Mouse (Mus musculus) embryonic facial prominence, embryonic 12.5 days (tissue): ENCODE data around the gene Ifna6. TPM values are rescaled to one million over a fixed set of nuclear protein-coding genes. Genes with fewer than 3 reads are reported as not detected.
"Not testable (repeated sequence)": the region's sequence is repeated elsewhere in the genome, so short reads cannot be mapped to it uniquely, and the experiment has no call there.

Experiments used
- ATAC-seq: fragments of 200-750 bp; cut with Nextera tagmentation; 2 replicates; pipeline ENCODE4 v1.8.0; 2017; ENCODE audit not compliant: insufficient number of reproducible peaks, insufficient read depth, low FRiP score, low TSS enrichment
- H3K27ac ChIP-seq: fragments of 300-500 bp; sonication (generic); 2 replicates; pipeline ENCODE4 v1.5.1; 2016; ENCODE audit warnings: mild to moderate bottlenecking
- H3K27me3 ChIP-seq: fragments of 300-500 bp; sonication (generic); 2 replicates; pipeline ENCODE4 v1.6.1; 2016; ENCODE audit warnings: mild to moderate bottlenecking, moderate library complexity
- H3K36me3 ChIP-seq: fragments of 300-500 bp; sonication (generic); 2 replicates; pipeline ENCODE4 v1.6.1; 2016; ENCODE audit warnings: mild to moderate bottlenecking
- H3K4me1 ChIP-seq: fragments of 300-500 bp; sonication (generic); 2 replicates; pipeline ENCODE4 v1.6.1; 2016
- H3K4me2 ChIP-seq: fragments of 300-500 bp; sonication (generic); replicated peaks from 2 replicates; pipeline ENCODE4 v1.6.1; 2016; ENCODE audit warnings: mild to moderate bottlenecking, moderate library complexity
- H3K4me3 ChIP-seq: fragments of 300-500 bp; sonication (generic); 2 replicates; pipeline ENCODE4 v1.5.1; 2016; ENCODE audit warnings: mild to moderate bottlenecking
- H3K9ac ChIP-seq: fragments of 300-500 bp; sonication (generic); 2 replicates; pipeline ENCODE4 v1.6.1; 2016; ENCODE audit warnings: mild to moderate bottlenecking, moderate library complexity
- H3K9me3 ChIP-seq: fragments of 300-500 bp; sonication (generic); 2 replicates; pipeline ENCODE4 v1.6.1; 2016; ENCODE audit warnings: mild to moderate bottlenecking, moderate library complexity
- WGBS: fragments of 180-500 bp; shearing (Covaris S2); methylation state at CpG from one replicate; pipeline ENCODE4 v1.1.7; 2016; 5-methylcytosine and 5-hydroxymethylcytosine counted together
- polyA plus RNA-seq: library from polyadenylated mRNA; unstranded; fragments of >200 nt; fragmentation: Nextera tagmentation; extraction: Ambion mirVana; gene quantifications from 2 replicates; pipeline ENCODE4 v1.2.1, GENCODE M21; 2016

The Ifna6 gene
- polyA plus RNA-seq, 1 experiment from 2014 or later, result not detected

- H3K9me3 ChIP-seq, H3K27me3 ChIP-seq, H3K4me1 ChIP-seq, ATAC-seq, H3K9ac ChIP-seq, H3K27ac ChIP-seq, H3K36me3 ChIP-seq: not testable (repeated sequence)
- Histone ChIP-seq H3K4me2 (peak within 1 kb of the TSS; percentile 32; the same call in 1 of the 2 replicates), H3K4me3 (0 out of 2 replicates have a peak within 1 kb of the TSS, but pooled peaks have one; percentile 22)
- no CpG with 5 or more reads among the region's 8 CpGs for WGBS
Measured at GRCm38 (mm10) chr4:88805231-88805630, 22.0 kb upstream of the Ifna6 start, which contains the start of gene Gm13288. Gm13288 (plus strand) TSS chr4:88805531.

DNA sequence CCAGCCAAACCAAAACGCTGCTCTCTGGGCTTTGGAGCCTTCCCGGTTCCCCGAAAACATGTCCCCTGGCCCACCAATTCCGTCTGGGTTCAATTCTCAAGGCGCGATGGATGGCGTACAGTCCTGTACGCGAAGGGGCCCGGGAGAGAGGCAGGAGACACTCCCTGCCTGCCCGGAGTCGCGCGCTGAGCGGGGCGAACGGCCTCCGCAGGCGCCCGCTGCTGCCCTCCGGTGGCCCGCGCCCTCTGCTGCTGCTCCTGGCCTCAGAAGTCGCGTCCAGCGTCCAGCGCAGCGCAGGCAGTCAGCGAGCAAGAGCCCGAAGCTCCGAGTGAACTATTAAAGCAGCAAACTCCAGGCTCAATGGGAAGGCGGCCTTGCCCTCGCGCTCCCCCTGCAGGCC, 21.5 kb upstream of the Ifna6 start:
- H3K4me3 ChIP-seq, result 0 out of 2 replicates have a peak overlapping the region, but pooled peaks have one; percentile 22
- 0% methylated on average over 14 of the region's 34 CpGs for WGBS
- peak overlapping the region; percentile 32; the same call in 1 of the 2 replicates for H3K4me2 ChIP-seq
- not testable (repeated sequence) for H3K36me3 ChIP-seq, ATAC-seq, H3K4me1 ChIP-seq, H3K9ac ChIP-seq, H3K9me3 ChIP-seq, H3K27ac ChIP-seq, H3K27me3 ChIP-seq

GRCm38 (mm10) chr4:88815928-88816327, 11.3 kb upstream of the Ifna6 start, which contains the start of gene Ifna7:
Ifna7 (plus strand) TSS chr4:88816228.
- Histone ChIP-seq H3K4me2 (no peak within 1 kb of the TSS), H3K4me1 (no peaks in the 10 kb centered on the region), H3K27ac (no peak within 1 kb of the TSS), H3K4me3 (no peak within 1 kb of the TSS), H3K9me3 (no peaks in the 10 kb centered on the region), H3K36me3 (no peaks in the 10 kb centered on the region), H3K27me3 (no peaks in the 10 kb centered on the region), H3K9ac (no peak within 1 kb of the TSS)
- ATAC-seq, result no peak
- 61% methylated on average over 3 of the region's 3 CpGs for WGBS

DNA sequence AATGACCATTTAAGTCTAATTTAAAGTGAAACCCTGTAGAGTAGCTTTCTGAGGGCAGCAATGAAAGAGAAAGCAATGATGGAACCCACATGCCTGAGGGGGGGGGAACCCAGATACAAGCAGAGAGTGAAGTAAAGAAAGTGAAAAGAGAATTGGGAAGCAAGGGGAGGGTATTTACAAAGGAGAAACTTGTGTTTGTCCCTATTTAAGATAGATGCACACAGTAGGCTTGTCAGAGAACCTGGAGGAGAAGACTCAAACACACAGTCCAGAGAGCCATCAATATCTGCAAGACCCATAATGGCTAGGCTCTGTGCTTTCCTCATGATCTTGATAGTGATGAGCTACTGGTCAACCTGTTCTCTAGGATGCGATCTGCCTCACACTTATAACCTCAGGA, 7.6 kb upstream of the Ifna6 start, which contains the start of gene Ifna11:
Ifna11 (plus strand) TSS at position 301 of the 400 bp plus-strand sequence.
- H3K36me3 ChIP-seq, result no peaks in the 10 kb centered on the region

GRCm38 (mm10) chr4:88822995-88823394, 4.2 kb upstream of the Ifna6 start:
- Histone ChIP-seq H3K4me2 (no peak overlapping the region), H3K9ac (no peak overlapping the region), H3K27ac (no peak overlapping the region), H3K36me3 (no peaks in the 10 kb centered on the region), H3K9me3 (no peaks in the 10 kb centered on the region), H3K27me3 (no peaks in the 10 kb centered on the region), H3K4me3 (no peak overlapping the region), H3K4me1 (no peaks in the 10 kb centered on the region)
- WGBS, result 26% methylated on average over 4 of the region's 4 CpGs
- ATAC-seq, result no peak

More for the DNA sequence above, 7.6 kb upstream of the Ifna6 start, which contains the start of gene Ifna11:
- WGBS, result 96% methylated on average over 1 of the region's 1 CpGs
- ATAC-seq, result no peak
- no peak within 1 kb of the TSS for H3K4me3 ChIP-seq
- no peaks in the 10 kb centered on the region for H3K27me3 ChIP-seq
- no peak within 1 kb of the TSS for H3K4me2 ChIP-seq
- no peaks in the 10 kb centered on the region for H3K4me1 ChIP-seq
- H3K9ac ChIP-seq, result no peak within 1 kb of the TSS
- H3K9me3 ChIP-seq, result no peaks in the 10 kb centered on the region
- H3K27ac ChIP-seq, result no peak within 1 kb of the TSS

GRCm38 (mm10) chr4:88830523-88830922, 3.3 kb downstream of the Ifna6 start:
- Histone ChIP-seq H3K27me3 (no peaks in the 10 kb centered on the region), H3K4me3 (no peak overlapping the region), H3K4me1 (no peaks in the 10 kb centered on the region), H3K4me2 (no peak overlapping the region), H3K9me3 (no peaks in the 10 kb centered on the region), H3K36me3 (no peaks in the 10 kb centered on the region), H3K27ac (no peak overlapping the region), H3K9ac (no peak overlapping the region)
- no peak for ATAC-seq
- WGBS, result 35% methylated on average over 4 of the region's 4 CpGs

DNA sequence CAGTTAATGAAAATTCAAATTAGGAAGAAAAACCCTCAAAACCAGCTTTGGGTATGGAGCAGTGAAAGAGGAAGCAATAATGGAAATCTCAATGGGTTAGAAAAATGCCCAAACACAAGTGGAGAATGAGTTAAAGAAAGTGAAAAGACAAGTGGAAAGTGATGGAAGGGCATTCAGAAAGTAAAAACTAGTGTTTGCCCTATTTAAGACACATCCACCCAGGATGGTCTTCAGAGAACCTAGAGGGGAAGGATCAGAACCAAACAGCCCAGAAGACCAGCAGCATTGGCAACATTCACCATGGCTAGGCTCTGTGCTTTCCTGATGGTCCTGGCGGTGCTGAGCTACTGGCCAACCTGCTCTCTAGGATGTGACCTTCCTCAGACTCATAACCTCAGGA, 8.0 kb downstream of the Ifna6 start, which contains the start of gene Ifna5:
Ifna5 (plus strand) TSS at position 301 of the 400 bp plus-strand sequence.
- not testable (repeated sequence) for H3K4me3 ChIP-seq, H3K9me3 ChIP-seq, H3K36me3 ChIP-seq, ATAC-seq, H3K27me3 ChIP-seq, H3K27ac ChIP-seq, H3K4me2 ChIP-seq, H3K9ac ChIP-seq, H3K4me1 ChIP-seq
- WGBS, result 78% methylated on average over 1 of the region's 1 CpGs

DNA sequence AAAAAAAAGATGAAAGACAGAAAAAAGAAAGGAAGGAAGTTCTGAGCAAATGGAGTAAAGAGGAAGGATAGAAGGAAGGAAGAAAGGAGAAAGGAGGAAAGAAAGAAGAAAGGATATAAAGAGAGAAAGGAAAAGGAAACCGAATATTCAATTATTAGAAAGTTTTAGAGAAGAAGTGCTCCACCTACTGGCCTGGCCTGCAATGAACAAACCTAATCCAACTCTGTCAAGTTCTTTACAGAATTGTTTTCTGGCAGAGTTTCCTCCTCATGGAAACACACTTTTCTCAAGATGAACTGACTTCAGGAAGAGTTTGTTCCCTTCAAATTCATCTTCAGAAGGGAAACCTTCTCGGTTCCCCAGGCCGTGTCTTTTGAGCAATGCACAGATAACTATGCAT, 11.6 kb downstream of the Ifna6 start:
- WGBS, result 43% methylated on average over 3 of the region's 3 CpGs
- no peak for ATAC-seq
- H3K4me1 ChIP-seq, result no peaks in the 10 kb centered on the region
- no peak overlapping the region for H3K4me2 ChIP-seq
- H3K27me3 ChIP-seq, result no peaks in the 10 kb centered on the region
- no peaks in the 10 kb centered on the region for H3K9me3 ChIP-seq
- no peak overlapping the region for H3K27ac ChIP-seq
- no peaks in the 10 kb centered on the region for H3K36me3 ChIP-seq
- H3K4me3 ChIP-seq, result no peak overlapping the region
- H3K9ac ChIP-seq, result no peak overlapping the region

DNA sequence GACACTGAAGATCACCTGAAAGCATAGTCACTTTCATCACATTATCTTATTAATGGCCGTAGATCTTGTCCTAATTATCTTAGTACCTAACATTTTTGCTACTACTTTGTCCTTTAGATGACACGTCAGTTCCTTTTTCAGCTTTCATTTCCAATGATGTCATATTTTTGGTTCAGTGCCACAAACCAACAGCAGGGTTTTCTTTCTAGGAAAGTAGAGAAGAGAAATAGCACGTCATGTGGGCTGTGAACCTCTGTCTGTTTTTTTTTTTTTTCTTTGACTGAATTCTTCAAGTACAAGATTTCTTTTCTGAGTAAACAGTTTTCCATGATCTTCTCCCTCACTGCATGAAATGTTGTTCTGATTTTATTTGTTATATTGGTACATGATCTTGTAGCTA, 12.8 kb downstream of the Ifna6 start:
- 75% methylated on average over 3 of the region's 3 CpGs for WGBS
- no peaks in the 10 kb centered on the region for H3K4me1 ChIP-seq
- H3K9ac ChIP-seq, result no peak overlapping the region
- H3K36me3 ChIP-seq, result no peaks in the 10 kb centered on the region
- H3K9me3 ChIP-seq, result no peaks in the 10 kb centered on the region
- no peaks in the 10 kb centered on the region for H3K27me3 ChIP-seq
- no peak overlapping the region for H3K4me2 ChIP-seq
- ATAC-seq, result no peak
- H3K27ac ChIP-seq, result no peak overlapping the region
- no peak overlapping the region for H3K4me3 ChIP-seq

DNA sequence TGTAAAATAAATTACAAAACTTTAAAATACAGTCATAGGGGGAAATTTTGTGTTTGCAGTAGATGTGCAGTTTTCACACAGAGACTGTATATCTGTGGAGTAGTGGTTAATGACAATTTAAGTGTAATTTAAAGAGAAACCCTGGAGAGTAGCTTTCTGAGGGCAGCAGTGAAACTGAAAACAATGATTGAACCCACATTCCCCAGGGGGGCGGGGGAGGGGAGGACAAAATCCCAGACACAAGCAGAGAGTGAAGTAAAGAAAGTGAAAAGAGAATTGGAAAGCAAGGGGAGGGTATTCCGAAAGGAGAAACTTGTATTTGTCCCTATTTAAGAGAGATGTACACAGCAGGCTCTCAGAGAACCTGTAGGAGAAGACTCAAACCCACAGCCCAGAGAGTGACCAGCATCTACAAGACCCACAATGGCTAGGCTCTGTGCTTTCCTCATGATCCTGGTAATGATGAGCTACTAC, 14.3 kb downstream of the Ifna6 start, which contains the start of gene Ifna4:
Ifna4 (plus strand) TSS at position 424 of the 474 bp plus-strand sequence.
- Histone ChIP-seq H3K27ac (no peak within 1 kb of the TSS), H3K9ac (no peak within 1 kb of the TSS), H3K36me3 (no peaks in the 10 kb centered on the region), H3K4me2 (no peak within 1 kb of the TSS), H3K4me3 (no peak within 1 kb of the TSS), H3K9me3 (no peaks in the 10 kb centered on the region), H3K27me3 (no peaks in the 10 kb centered on the region), H3K4me1 (no peaks in the 10 kb centered on the region)
- 43% methylated on average over 2 of the region's 2 CpGs for WGBS
- no peak for ATAC-seq

DNA sequence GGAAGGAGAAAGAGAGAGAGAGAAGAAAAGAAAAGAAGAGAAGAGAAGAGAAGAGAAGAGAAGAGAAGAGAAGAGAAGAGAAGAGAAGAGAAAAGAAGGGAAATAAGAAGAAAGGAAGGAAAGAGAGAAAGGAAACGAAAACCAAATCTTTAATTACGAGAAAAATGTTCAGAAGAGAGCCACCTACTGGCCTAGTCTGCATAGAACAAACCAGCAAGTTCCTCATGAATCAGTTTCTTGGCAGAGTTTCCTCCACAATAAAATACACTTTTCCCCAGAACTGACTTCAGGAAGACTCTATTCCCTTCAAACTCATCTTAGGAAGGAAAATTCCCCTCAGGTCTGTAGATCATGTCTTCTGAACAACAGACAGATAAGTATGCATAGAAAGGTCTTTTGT, 18.1 kb downstream of the Ifna6 start:
- H3K27ac ChIP-seq, result no peak overlapping the region
- no peak for ATAC-seq
- no peak overlapping the region for H3K4me3 ChIP-seq
- H3K9me3 ChIP-seq, result no peaks in the 10 kb centered on the region
- H3K9ac ChIP-seq, result no peak overlapping the region
- no peaks in the 10 kb centered on the region for H3K27me3 ChIP-seq
- 54% methylated on average over 2 of the region's 2 CpGs for WGBS
- no peaks in the 10 kb centered on the region for H3K36me3 ChIP-seq
- H3K4me2 ChIP-seq, result no peak overlapping the region
- no peaks in the 10 kb centered on the region for H3K4me1 ChIP-seq

DNA sequence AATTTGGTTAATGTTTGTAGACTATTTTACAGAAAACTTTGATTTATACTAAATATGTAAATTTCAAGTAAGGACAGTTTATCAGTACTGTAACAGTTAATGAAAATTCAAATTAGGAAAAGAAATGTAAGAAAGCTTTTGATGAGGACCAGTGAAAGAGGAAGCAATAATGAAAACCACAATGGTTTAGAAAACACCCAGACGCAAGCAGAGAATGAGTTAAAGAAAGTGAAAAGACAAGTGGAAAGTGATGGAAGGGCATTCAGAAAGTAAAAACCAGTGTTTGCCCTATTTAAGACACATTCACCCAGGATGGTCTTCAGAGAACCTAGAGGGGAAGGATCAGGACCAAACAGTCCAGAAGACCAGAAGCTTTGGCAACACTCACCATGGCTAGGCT, 22.5 kb downstream of the Ifna6 start, which contains the start of gene Ifna1:
Ifna1 (plus strand) TSS at position 390 of the 400 bp plus-strand sequence.
- no peak for ATAC-seq
- WGBS, result 81% methylated on average over 1 of the region's 1 CpGs

More for the DNA sequence above, 22.5 kb downstream of the Ifna6 start, which contains the start of gene Ifna1:
- Histone ChIP-seq H3K36me3 (no peaks in the 10 kb centered on the region), H3K9ac (no peak within 1 kb of the TSS), H3K4me1 (no peaks in the 10 kb centered on the region; the same call in 1 of the 2 replicates), H3K27me3 (no peaks in the 10 kb centered on the region), H3K4me2 (no peak within 1 kb of the TSS), H3K27ac (no peak within 1 kb of the TSS), H3K9me3 (no peaks in the 10 kb centered on the region), H3K4me3 (no peak within 1 kb of the TSS)
